Mouse (Mus musculus) lung, adult 2 months (tissue): ENCODE measurements at regions not wholly inside any gene's neighbourhood (a gene's known extent, or its start where the extent isn't known, plus 50 kb on each side); places are given as distances from the start of the nearest gene placed in this dataset.

ENCODE experiments used
- DNase-seq: peaks from one replicate; pipeline ENCODE4 v3.0.0; 2022
- H3K4me1 ChIP-seq: fragments of 200-500 bp; 2 replicates; pipeline ENCODE4 v1.6.1; 2011; ENCODE audit warnings: low read length; ENCODE audit not compliant: control insufficient read depth, insufficient read depth
- H3K4me3 ChIP-seq: fragments of 200-500 bp; replicated peaks from 2 replicates; pipeline ENCODE3; 2011; ENCODE audit warnings: low read depth, mild to moderate bottlenecking, control low read depth, low read length; ENCODE audit errors: extremely low read depth
- CTCF ChIP-seq: fragments of 200-500 bp; IDR thresholded peaks from 2 replicates; pipeline ENCODE4 v1.5.1; 2011; ENCODE audit warnings: mild to moderate bottlenecking, low read length, control low read depth; ENCODE audit not compliant: insufficient read depth
- POLR2A ChIP-seq: fragments of 200-500 bp; IDR thresholded peaks from 2 replicates; pipeline ENCODE4 v1.6.1; 2011; ENCODE audit warnings: low read depth, mild to moderate bottlenecking, control low read depth, low read length, borderline replicate concordance; ENCODE audit errors: extremely low read depth
- WGBS: fragments of 180-500 bp; shearing (Covaris S2); methylation state at CpG from one replicate; pipeline ENCODE4 v1.1.7; 2018; 5-methylcytosine and 5-hydroxymethylcytosine counted together

GRCm38 (mm10) chr2:117745767-117746166 lies 365.9 kb upstream of the Thbs1 start:
- WGBS: 55% methylated on average over 2 of the region's 2 CpGs
- DNase-seq: no peak
- TF ChIP-seq CTCF: no peak

GRCm38 (mm10) chr2:117747136-117747535 lies 364.5 kb upstream of the Thbs1 start:
- TF ChIP-seq CTCF (no peak), POLR2A (no peak)
- Histone ChIP-seq H3K4me1 (peaks cover 10% of the 10 kb centered on the region), H3K4me3 (no peak overlapping the region)
- 73% methylated on average over 3 of the region's 3 CpGs for WGBS
- DNase-seq: no peak

More at GRCm38 (mm10) chr2:117745767-117746166, 365.9 kb upstream of the Thbs1 start:
- Histone ChIP-seq H3K4me1 (peaks cover 10% of the 10 kb centered on the region), H3K4me3 (no peak overlapping the region)

- 40% methylated on average over 4 of the region's 4 CpGs for WGBS
- peaks cover 6% of the 10 kb centered on the region for H3K4me1 ChIP-seq
- H3K4me3 ChIP-seq: no peak overlapping the region
- TF ChIP-seq CTCF (no peak), POLR2A (no peak)
- peak; percentile 14 for DNase-seq
Measured at GRCm38 (mm10) chr2:117748892-117749291, 362.8 kb upstream of the Thbs1 start.

- no peaks in the 10 kb centered on the region for H3K4me1 ChIP-seq
- no peak overlapping the region for H3K4me3 ChIP-seq
- WGBS: 50% methylated on average over 1 of the region's 1 CpGs
- TF ChIP-seq POLR2A: no peak
- no peak for TF ChIP-seq CTCF
- DNase-seq: no peak
Measured at GRCm38 (mm10) chr2:117759491-117760013, 352.1 kb upstream of the Thbs1 start.

GRCm38 (mm10) chr2:117763631-117764030 lies 348.0 kb upstream of the Thbs1 start:
- Histone ChIP-seq H3K4me3 (no peak overlapping the region), H3K4me1 (no peaks in the 10 kb centered on the region)
- DNase-seq: no peak
- TF ChIP-seq POLR2A: no peak
- TF ChIP-seq CTCF: no peak
- WGBS: 80% methylated on average over 1 of the region's 1 CpGs

- no peak overlapping the region for H3K4me3 ChIP-seq
- no peak for DNase-seq
- no peaks in the 10 kb centered on the region for H3K4me1 ChIP-seq
- WGBS: 56% methylated on average over 5 of the region's 5 CpGs
- no peak for TF ChIP-seq POLR2A
- no peak for TF ChIP-seq CTCF
Measured at GRCm38 (mm10) chr2:117765572-117765971, 346.1 kb upstream of the Thbs1 start.

- H3K4me1 ChIP-seq: no peaks in the 10 kb centered on the region
- WGBS: 68% methylated on average over 3 of the region's 3 CpGs
- no peak for TF ChIP-seq POLR2A
- TF ChIP-seq CTCF: no peak
- DNase-seq: no peak
- H3K4me3 ChIP-seq: no peak overlapping the region
Measured at GRCm38 (mm10) chr2:117766450-117766849, 345.2 kb upstream of the Thbs1 start.

- no peak for DNase-seq
- TF ChIP-seq POLR2A (no peak), CTCF (no peak)
- no peak overlapping the region for H3K4me3 ChIP-seq
- no peaks in the 10 kb centered on the region for H3K4me1 ChIP-seq
- WGBS: 55% methylated on average over 7 of the region's 7 CpGs
Measured at GRCm38 (mm10) chr2:117769402-117770114, 342.1 kb upstream of the Thbs1 start.

- Histone ChIP-seq H3K4me1 (no peaks in the 10 kb centered on the region), H3K4me3 (no peak overlapping the region)
- DNase-seq: no peak
- TF ChIP-seq CTCF (no peak), POLR2A (no peak)
- WGBS: 64% methylated on average over 3 of the region's 3 CpGs
Measured at GRCm38 (mm10) chr2:117770115-117770485, 341.6 kb upstream of the Thbs1 start.

GRCm38 (mm10) chr2:117780287-117780686 lies 331.4 kb upstream of the Thbs1 start:
- TF ChIP-seq POLR2A (no peak), CTCF (peak; percentile 53; the same call in 1 of the 2 replicates)
- peak; percentile 15 for DNase-seq
- WGBS: 51% methylated on average over 3 of the region's 3 CpGs
- H3K4me1 ChIP-seq: no peaks in the 10 kb centered on the region
- H3K4me3 ChIP-seq: no peak overlapping the region
